Mouse (Mus musculus): ENCODE results near the gene Fndc1.
A peak's percentile ranks its signal among the peaks of the same experiment; 100 is the strongest.

Gene Fndc1

GRCm38 (mm10) chr17:7826819-7827515, at the start of gene Fndc1:
TSS of gene Fndc1 (minus strand) at chr17:7827302.
- DNase-seq (ENCODE audit: low read depth, low spot score) = peak; percentile 46

GRCm38 (mm10) chr17:7876541-7876940, 49.4 kb upstream of the Fndc1 start:
- DNase-seq (ENCODE audit: low read depth, low spot score) = no peak

GRCm38 (mm10) chr17:7875941-7876461, 48.9 kb upstream of the Fndc1 start:
- peak; percentile 62 for DNase-seq (ENCODE audit: low read depth, low spot score)

GRCm38 (mm10) chr17:7874776-7875531, 47.9 kb upstream of the Fndc1 start:
- DNase-seq (ENCODE audit: low read depth, low spot score) = no peak

- no peak for DNase-seq (ENCODE audit: low read depth, low spot score)
These were observed 46.3 kb upstream of the Fndc1 start for GRCm38 (mm10) chr17:7873382-7873781.

- no peak for DNase-seq (ENCODE audit: low read depth, low spot score)
These were observed 44.7 kb upstream of the Fndc1 start for GRCm38 (mm10) chr17:7871800-7872199.

- DNase-seq (ENCODE audit: low read depth, low spot score) = no peak
These were observed 43.9 kb upstream of the Fndc1 start for GRCm38 (mm10) chr17:7870862-7871605.

GRCm38 (mm10) chr17:7869114-7869513, 42.0 kb upstream of the Fndc1 start:
- DNase-seq (ENCODE audit: low read depth, low spot score) = no peak

- DNase-seq (ENCODE audit: low read depth, low spot score) = peak; percentile 75
These were observed 41.5 kb upstream of the Fndc1 start for GRCm38 (mm10) chr17:7868631-7869030.

GRCm38 (mm10) chr17:7864740-7865139, 37.6 kb upstream of the Fndc1 start:
- DNase-seq (ENCODE audit: low read depth, low spot score) = no peak

- DNase-seq (ENCODE audit: low read depth, low spot score) = peak; percentile 66
These were observed 36.6 kb upstream of the Fndc1 start for GRCm38 (mm10) chr17:7863745-7864144.

- no peak for DNase-seq (ENCODE audit: low read depth, low spot score)
These were observed 33.8 kb upstream of the Fndc1 start for GRCm38 (mm10) chr17:7860845-7861360.

GRCm38 (mm10) chr17:7857658-7858057, 30.6 kb upstream of the Fndc1 start:
- no peak for DNase-seq (ENCODE audit: low read depth, low spot score)

- DNase-seq (ENCODE audit: low read depth, low spot score) = no peak
These were observed 28.7 kb upstream of the Fndc1 start for GRCm38 (mm10) chr17:7855851-7856250.

GRCm38 (mm10) chr17:7851979-7852378, 24.9 kb upstream of the Fndc1 start:
- DNase-seq (ENCODE audit: low read depth, low spot score) = no peak

GRCm38 (mm10) chr17:7851527-7851926, 24.4 kb upstream of the Fndc1 start:
- DNase-seq (ENCODE audit: low read depth, low spot score) = no peak

GRCm38 (mm10) chr17:7850246-7850645, 23.1 kb upstream of the Fndc1 start:
- DNase-seq (ENCODE audit: low read depth, low spot score) = no peak

- DNase-seq (ENCODE audit: low read depth, low spot score) = no peak
These were observed 13.6 kb upstream of the Fndc1 start for GRCm38 (mm10) chr17:7840505-7841290.

GRCm38 (mm10) chr17:7827586-7827985, 484 bp upstream of the Fndc1 start:
- DNase-seq (ENCODE audit: low read depth, low spot score) = no peak

GRCm38 (mm10) chr17:7825416-7825815, 1.7 kb downstream of the Fndc1 start:
- DNase-seq (ENCODE audit: low read depth, low spot score) = no peak

- peak; percentile 41 for DNase-seq (ENCODE audit: low read depth, low spot score)
These were observed 5.4 kb downstream of the Fndc1 start for GRCm38 (mm10) chr17:7821553-7822186.

Data from forelimb bud, embryonic 11.5 days (tissue).